Mouse (Mus musculus): ENCODE measurements around the gene Mbtd1.
A peak's percentile ranks its signal among the peaks of the same experiment; 100 is the strongest.

Gene Mbtd1

DNA sequence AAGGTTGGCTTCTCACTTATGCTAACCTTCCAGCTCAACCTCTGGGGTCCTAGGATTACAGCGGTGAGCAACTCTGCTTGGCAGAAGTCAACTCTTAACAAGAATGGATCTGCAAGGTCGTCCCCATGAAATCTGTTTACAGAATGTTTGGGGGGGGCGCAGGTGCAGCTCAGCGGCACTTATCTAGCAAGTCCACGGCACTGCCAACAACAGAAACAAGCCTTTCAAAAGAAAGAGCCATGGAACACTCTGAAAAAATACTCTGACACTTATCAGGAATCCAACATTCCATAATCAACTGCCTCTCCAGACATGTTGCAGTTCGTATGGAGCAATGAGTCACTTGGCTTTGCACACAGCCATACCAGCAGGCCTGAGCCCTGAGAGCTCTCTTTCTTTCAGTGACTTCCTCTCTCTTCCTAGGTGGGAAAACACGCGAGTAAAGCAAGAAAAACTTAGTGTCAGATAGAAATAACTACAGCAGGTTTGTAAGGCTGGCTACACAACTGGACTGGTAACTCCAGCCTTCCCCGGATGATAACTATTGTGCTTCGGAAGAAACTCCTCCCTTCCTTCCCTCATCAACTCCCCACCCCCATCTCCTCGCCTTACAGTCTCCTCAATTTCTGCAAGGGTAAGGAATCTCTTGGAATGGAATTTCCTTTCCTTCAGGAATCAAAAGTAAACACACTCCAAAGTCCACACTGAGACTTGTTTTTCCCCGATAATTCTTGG, 102.8 kb downstream of the Mbtd1 start:
- peak; percentile 8 for DNase-seq

DNA sequence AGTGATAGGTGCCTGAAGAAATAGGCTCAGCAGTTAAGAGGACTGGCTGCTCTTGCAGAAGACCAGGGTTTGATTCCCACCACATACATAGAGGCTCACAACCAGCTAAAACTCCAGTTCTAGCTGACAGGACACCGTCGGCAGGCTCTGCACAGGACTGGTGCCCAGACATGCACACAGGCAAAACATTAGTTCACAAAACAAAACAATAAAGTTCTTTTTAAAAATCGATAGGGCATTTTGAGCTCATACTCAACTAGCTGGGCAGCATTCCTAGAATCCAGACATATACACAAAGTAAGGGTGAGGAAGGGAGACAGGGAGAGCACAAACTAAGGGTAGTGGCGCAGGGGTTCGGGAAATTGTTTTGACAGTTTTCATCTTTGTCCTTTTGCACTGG, 108.9 kb downstream of the Mbtd1 start:
- DNase-seq, result no peak

- peak; percentile 81 for DNase-seq
Observed at GRCm38 (mm10) chr11:93995111-93995719, 109.6 kb downstream of the Mbtd1 start.

DNA sequence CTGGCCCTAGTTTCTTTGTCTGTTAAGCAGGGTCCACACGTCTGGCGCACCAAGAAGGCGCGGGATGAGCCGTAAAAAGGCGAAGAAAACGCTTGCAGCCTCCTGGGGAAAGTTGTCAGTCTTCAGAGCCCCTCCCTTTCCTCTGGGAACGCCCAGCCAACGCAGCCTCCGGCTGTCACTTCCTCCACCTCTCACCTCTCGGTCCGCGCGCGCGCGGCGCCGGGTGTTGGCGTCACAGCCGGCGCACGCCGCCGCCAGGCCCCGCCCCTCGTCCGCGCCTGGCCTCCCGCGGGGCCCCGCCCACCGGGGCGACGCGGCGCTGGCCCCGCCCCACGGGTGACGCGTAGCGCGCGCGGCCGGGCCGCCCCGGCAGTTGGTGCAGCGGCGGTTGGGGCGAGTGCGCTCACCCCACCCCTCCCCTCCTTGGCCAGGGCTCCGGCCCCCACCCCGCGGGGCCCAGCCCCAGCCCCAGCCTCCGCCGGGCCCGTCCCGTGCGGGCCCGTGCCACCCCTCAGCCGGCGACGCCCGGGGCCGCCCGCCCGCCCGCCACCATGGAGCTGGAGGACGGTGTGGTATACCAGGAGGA, 110.2 kb downstream of the Mbtd1 start, which contains the start of gene Spag9:
TSS of gene Spag9 (plus strand) at position 372 of the 586 bp plus-strand sequence.
- DNase-seq, result peak; percentile 98

Data from liver (tissue).